Mouse (Mus musculus) monocyte, adult 5-6 weeks (primary cell): Measurements from ENCODE around the gene Pcdh7. TPM values are rescaled to one million over a fixed set of nuclear protein-coding genes. Genes with fewer than 3 reads are reported as not detected.

Experiments used
- ATAC-seq: fragments of 153-309, 156-312 bp; replicated peaks from 2 replicates; pipeline ENCODE4 v1.8.0; 2017; ENCODE audit warnings: mild to moderate bottlenecking; ENCODE audit not compliant: low TSS enrichment, insufficient number of reproducible peaks, severe bottlenecking, poor library complexity, low FRiP score
- total RNA-seq: library from RNA; stranded (forward); fragments of 200-1000, 200-491, 200-594 nt; gene quantifications from 3 replicates; pipeline ENCODE4 v1.2.3, GENCODE M21; 2017

Pcdh7 gene
- total RNA-seq, 1 experiment from 2014 or later: 0.19 TPM

DNA sequence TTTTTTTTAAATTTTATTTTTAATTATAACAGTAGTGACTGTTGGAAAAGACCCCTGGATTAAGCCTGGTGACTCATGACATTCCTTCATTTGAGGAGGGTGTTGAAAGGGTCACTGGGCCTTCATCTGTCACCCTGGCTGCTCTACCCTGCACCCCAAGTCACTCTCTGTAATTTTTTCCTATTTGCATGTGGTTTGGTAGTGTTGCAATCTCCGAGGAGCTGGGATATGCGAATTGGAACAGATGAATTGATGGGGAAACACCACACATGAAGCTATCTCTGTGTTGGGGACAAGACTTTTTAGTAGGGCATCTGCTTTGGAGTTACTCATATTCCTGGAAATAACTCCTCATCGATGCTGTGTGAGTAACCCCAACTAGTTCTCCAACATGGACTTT, 146.5 kb downstream of the Pcdh7 start:
- no peak for ATAC-seq

DNA sequence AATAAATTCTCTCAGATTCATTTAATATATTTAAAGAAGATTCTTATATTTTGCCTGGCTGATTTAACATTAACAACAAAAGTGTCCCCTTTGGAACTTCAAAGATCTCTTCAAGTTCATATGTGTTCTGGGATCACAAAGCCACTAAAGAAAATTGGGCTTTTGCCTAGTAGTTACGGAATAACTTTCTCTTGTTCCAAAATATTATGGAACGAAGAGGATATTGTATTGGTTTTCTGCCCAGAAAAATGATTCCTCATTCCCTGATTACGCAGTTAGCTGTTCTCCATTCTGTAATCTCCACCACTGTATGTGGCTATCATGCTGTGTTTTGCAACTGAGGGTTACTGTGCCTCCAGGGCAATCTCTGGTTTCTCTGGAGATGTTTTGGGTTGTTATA, 147.5 kb downstream of the Pcdh7 start:
- ATAC-seq: no peak

- ATAC-seq: no peak
These were observed 148.3 kb downstream of the Pcdh7 start for GRCm38 (mm10) chr5:57866097-57866496.

DNA sequence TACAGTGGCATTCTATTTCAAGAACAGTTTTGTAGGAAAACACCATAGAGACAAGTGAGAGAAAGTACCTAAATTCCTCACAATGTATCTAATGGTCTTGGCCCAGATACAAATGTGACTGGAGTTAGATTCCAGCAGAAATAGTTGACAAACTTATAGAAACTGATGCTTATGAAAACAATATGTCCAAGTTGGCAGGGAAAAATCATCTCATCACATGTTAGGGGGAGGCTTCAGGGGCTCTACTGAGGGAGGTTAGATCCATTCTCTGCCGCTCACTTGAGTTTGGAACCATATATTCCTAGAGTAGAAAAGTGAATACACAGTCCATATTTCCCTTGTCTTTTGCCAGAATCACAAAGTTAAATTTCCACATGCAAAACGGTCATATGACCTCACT, 150.1 kb downstream of the Pcdh7 start:
- ATAC-seq: no peak

- no peak for ATAC-seq
These were observed 150.9 kb downstream of the Pcdh7 start for GRCm38 (mm10) chr5:57868702-57869101.

- ATAC-seq: no peak
These were observed 153.0 kb downstream of the Pcdh7 start for GRCm38 (mm10) chr5:57870727-57871126.

DNA sequence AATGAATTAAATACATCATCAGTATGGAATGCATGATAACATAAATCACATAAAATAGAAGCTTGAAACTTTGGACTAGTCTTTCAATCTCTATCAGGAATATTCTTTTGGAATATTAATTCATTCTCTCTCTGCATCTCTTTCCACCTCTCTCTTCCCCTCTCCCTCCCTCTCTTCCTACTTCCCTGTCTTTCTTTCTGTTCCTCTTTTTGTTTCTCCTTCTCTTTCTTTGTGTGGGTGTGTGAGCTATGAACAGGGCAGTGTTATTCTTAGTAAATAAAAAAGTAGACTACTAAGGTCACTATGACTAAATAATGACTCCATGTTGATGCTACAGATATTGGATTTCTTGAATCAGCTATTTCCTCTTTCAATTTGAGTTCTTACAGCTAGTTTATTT, 167.2 kb downstream of the Pcdh7 start:
- ATAC-seq: no peak

GRCm38 (mm10) chr5:57899018-57899614, 181.3 kb downstream of the Pcdh7 start:
- ATAC-seq: no peak

DNA sequence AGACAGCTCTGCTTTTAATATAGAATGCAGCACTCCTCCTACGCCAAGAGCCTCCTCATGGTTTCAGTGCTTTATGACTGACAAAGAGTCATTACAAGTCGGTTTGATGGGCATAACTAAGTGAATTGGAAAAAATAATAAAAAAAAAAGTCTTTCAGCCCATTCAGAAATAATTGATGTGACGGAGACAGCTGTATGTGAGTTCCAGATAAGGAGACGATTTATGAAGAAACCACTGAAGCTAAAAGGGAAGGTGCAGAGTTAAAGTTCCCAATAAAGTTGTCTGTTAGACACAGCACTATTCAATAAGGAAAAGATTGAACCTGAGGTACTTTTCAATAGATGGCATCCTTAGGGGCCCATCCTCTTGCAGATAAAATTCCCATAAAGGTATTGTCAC, 189.5 kb downstream of the Pcdh7 start:
- no peak for ATAC-seq

DNA sequence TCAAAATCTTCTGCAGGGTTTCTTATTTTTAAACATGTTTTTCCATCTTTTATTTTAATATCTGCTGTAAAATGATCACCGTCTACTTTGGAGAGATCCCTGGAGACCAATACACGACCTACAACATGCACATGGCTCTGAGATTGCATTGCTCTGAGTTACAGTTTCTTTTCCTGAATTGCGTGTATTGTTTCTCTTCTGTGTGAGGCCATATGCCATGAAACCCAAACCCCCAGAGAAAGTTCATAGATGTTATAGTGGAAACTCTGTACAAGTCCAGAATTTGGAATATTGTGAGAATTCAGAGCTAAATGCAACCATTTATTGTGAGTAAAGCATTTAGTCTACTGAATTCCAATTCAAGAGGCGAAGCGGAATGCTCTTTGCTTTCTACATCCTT, 203.4 kb downstream of the Pcdh7 start:
- ATAC-seq: no peak

GRCm38 (mm10) chr5:57931331-57931730, 213.6 kb downstream of the Pcdh7 start:
- no peak for ATAC-seq

- ATAC-seq: no peak
These were observed 214.0 kb downstream of the Pcdh7 start for GRCm38 (mm10) chr5:57931738-57932137.

GRCm38 (mm10) chr5:57934666-57935065, 216.9 kb downstream of the Pcdh7 start:
- no peak for ATAC-seq

- ATAC-seq: no peak
These were observed 222.7 kb downstream of the Pcdh7 start for GRCm38 (mm10) chr5:57940457-57940856.

GRCm38 (mm10) chr5:57943176-57943575, 225.4 kb downstream of the Pcdh7 start:
- no peak for ATAC-seq

GRCm38 (mm10) chr5:57943611-57944010, 225.8 kb downstream of the Pcdh7 start:
- ATAC-seq: no peak

DNA sequence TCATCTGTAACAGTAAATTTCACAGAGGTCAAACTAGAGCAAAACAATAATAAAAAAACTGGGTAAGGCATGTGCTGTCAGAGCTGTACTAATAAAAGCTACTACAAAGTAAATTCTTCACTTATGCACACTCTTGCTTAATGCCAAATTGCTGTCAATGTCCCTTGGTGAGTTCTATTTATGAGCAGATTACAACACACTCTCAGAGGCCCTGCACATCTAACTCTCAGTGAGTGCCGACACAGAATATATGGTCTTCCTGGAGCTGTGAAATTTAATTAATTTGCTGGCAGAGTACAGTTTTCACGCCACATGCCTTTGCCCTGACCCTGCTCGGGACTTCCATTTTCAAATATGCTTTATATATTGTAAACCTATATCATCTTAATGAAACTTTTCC, 227.7 kb downstream of the Pcdh7 start:
- ATAC-seq: no peak

GRCm38 (mm10) chr5:57959317-57959716, 241.6 kb downstream of the Pcdh7 start:
- no peak for ATAC-seq

DNA sequence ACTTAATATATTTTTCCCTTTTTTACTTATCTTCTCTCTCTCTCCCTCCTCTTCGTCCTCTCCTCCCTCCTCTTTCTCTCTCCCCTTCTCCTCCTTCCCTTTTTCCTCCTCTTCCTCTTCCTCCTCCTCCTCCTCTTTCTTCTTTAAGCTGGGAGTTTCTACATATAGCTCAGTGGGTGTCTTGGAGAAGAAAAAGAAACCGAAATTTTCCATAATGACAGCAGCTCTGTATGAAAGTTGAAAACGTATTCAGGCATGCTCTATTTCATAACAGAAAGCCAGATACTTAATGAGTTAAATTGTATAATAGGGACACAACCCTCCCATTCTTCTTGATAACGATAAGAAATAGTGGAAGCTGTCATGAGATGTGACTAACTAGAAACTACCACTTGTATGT, 246.0 kb downstream of the Pcdh7 start:
- no peak for ATAC-seq

DNA sequence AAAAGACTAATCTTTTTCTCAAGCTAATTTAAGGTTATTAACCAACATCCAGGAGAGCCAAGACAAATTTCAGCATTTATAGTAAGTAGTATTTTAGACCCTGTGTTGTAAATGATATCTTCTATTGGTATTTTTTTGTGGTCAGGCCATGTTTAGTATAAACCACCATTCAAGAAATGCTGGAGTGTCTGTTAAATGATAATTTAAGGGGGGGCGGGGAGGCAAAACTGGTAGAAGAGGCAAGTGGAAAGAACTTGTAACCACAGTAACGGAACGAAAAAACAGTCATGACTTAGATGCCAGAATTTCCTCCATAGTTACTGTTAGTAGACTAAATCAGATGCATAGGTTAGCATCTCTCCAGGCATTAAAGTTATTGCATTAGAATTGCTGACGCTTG, 246.4 kb downstream of the Pcdh7 start:
- ATAC-seq: no peak

DNA sequence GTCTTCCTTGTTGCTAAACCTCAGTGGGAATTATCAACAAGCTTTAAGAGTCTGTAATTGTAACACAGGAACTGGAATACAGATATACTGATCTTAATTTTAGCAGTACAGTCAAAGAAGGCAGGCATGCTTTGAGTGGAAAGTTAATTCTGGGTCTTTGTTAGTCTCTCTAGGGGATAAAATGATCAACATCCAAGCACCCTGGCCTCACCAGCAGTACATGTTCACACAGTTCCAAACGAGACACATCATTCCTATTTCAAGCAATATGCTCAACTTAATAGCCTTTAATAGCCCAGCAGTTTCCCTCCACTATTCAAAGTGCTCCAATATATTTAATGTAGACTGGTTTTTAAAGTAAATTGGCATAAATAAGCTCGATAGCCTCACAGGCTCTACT, 275.8 kb downstream of the Pcdh7 start:
- ATAC-seq: no peak
